In genomic region chr7:96262182-96262581, GRCm38 (mm10) we compare ENCODE assay signal across 34 mouse cellular contexts.
"Had no signal": no experiment of that assay in that cellular context is flagged by ENCODE, and none has a peak within 500 bp of the region (broad histone marks: within the 10 kb centered on the region; RNA-seq: fewer than 3 reads in every experiment).

No protein-coding gene starts in this region.

- H3K4me1 ChIP-seq: heart, embryonic 10.5 days; heart, embryonic 12.5 days; heart, embryonic 15.5 days; hindbrain, embryonic 13.5 days had no signal

- DNase-seq: heart, adult 2 months; heart, postnatal 10 days; heart, postnatal 14 days; heart, postnatal 36 days; heart, postnatal 4 days; kidney, adult 11 months; kidney, adult 18-20 months; kidney, adult 2 months; kidney, adult 8-10 months; kidney, adult 9 months; kidney, postnatal 10 days; kidney, postnatal 14 days; kidney, postnatal 36 days; kidney, postnatal 4 days; layer of hippocampus, adult 9-11 months; layer of hippocampus, postnatal 36 days had no signal

- H3K4me3 ChIP-seq: heart, adult 2 months; heart, embryonic 10.5 days; heart, embryonic 12.5 days; heart, embryonic 13.5 days; heart, embryonic 15.5 days; hindbrain, embryonic 10.5 days; hindbrain, embryonic 12.5 days; hindbrain, embryonic 13.5 days; hindbrain, embryonic 15.5 days; intestine, embryonic 15.5 days; layer of hippocampus, adult 2 months; left cerebral cortex, adult 2 months had no signal

- H3K27ac ChIP-seq: heart, adult 2 months; heart, embryonic 10.5 days; heart, embryonic 13.5 days; heart, embryonic 15.5 days; hindbrain, embryonic 10.5 days; hindbrain, embryonic 12.5 days; hindbrain, embryonic 13.5 days; hindbrain, embryonic 14.5 days; hindbrain, embryonic 15.5 days; hindbrain, postnatal 0 days; intestine, embryonic 15.5 days; layer of hippocampus, adult 2 months; left cerebral cortex, adult 2 months had no signal

- H3K9ac ChIP-seq: heart, embryonic 12.5 days; heart, embryonic 13.5 days; heart, embryonic 15.5 days; hindbrain, embryonic 12.5 days; hindbrain, embryonic 13.5 days; hindbrain, embryonic 14.5 days; hindbrain, embryonic 15.5 days; intestine, embryonic 15.5 days had no signal

- H3K27me3 ChIP-seq: heart, embryonic 12.5 days; heart, embryonic 13.5 days; heart, embryonic 15.5 days; hindbrain, embryonic 12.5 days; hindbrain, embryonic 13.5 days; hindbrain, embryonic 15.5 days; intestine, embryonic 15.5 days had no signal

- H3K4me2 ChIP-seq: heart, embryonic 11.5 days; heart, embryonic 12.5 days; heart, embryonic 13.5 days; heart, embryonic 15.5 days; hindbrain, embryonic 12.5 days; hindbrain, embryonic 13.5 days; hindbrain, embryonic 14.5 days; hindbrain, embryonic 15.5 days; intestine, embryonic 15.5 days had no signal

- H3K9me3 ChIP-seq: heart, embryonic 10.5 days; heart, embryonic 12.5 days; heart, embryonic 13.5 days; heart, embryonic 15.5 days; hindbrain, embryonic 10.5 days; hindbrain, embryonic 12.5 days; hindbrain, embryonic 13.5 days; hindbrain, embryonic 15.5 days; intestine, embryonic 15.5 days had no signal

- H3K36me3 ChIP-seq: heart, embryonic 10.5 days; heart, embryonic 12.5 days; heart, embryonic 13.5 days; heart, embryonic 15.5 days; hindbrain, embryonic 10.5 days; hindbrain, embryonic 12.5 days; hindbrain, embryonic 13.5 days; hindbrain, embryonic 15.5 days; intestine, embryonic 15.5 days had no signal

- ATAC-seq: hindbrain, embryonic 16.5 days; hindbrain, postnatal 0 days; inflammation-experienced regulatory T-cells, adult 6 months; intestine, embryonic 15.5 days; intestine, embryonic 16.5 days; intestine, postnatal 0 days had no signal
